Mouse (Mus musculus): ENCODE measurements around the gene Spatc1l. TPM values are rescaled to one million over a fixed set of nuclear protein-coding genes. Genes with fewer than 3 reads are reported as not detected.

Spatc1l gene
- not detected for polyA plus RNA-seq (2015; fragmentation: Illumina TruSeq; extraction: RNeasy Lipid Tissue Mini Kit (QIAGEN cat#74804); ENCODE audit: insufficient read depth, low read depth, low replicate concordance)

DNA sequence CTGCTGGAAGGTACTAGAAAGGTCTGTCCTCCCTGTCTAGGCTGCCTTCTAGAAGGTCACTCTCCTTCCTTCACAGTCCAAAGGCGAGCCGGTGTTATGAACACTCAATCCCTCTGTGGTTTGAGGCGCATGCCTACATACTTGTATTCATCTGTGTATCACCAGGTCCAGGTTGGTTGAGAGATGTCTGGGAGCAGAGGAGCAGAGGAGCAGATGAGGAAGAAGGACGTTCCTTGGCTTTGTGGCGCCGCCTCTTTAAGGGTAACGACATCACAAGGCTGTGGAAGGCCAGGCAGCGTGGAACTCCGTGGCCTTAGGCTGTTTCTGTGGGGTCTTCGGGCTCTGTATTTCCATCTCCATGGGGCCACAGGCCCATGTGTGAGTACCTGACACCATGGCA lies at the start of gene Spatc1l:
TSS of gene Spatc1l (plus strand) at position 301 of the 400 bp plus-strand sequence.

DNA sequence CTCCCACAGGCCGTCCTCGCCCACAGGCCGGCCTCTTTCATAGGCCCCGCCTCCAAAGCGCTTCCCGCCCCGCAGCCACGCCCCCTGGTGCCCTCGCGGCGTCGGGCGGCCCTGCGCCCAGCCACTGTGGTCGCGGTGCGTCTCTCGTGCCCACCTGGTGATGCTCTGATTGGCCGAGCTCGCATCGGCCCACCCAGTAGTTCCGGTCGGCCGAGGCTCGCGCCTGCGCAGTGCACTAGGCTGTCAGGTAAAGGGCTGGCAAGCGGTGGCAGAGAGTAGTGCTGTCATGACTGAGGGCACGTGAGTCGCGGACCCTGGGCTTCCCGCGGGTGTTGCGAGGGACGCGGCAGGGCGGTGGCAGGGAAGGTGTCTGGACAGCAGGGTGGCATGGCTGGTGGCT lies 30.7 kb upstream of the Spatc1l start, which contains the start of gene Lss:
TSS of gene Lss (plus strand) at position 214 of the 400 bp plus-strand sequence.

DNA sequence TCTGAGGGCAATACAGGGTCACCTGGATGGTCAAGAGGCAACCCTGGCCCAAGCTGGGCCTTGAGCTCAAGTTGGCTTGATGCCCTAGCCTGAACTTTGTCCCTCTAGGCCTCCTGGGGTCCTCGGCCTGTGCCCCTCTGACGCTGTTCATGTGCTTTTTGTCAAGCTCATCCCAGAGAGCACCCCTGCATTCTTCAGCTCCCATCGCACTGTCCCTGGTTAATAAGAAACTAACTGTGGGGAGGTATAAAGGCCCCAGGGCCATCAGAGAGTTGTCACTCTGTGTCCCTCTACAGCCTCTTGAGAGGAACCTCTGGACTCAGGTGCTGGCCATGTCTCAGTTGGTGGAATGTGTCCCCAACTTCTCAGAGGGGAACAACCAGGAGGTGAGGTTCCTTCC lies 13.3 kb downstream of the Spatc1l start, which contains the start of gene Ftcd:
TSS of gene Ftcd (plus strand) at position 275 of the 400 bp plus-strand sequence.

Other genes starting within 250 kb of the Spatc1l start
- gene Dip2a, start 217.0 kb upstream of the Spatc1l start, polyA plus RNA-seq (2015; fragmentation: Illumina TruSeq; extraction: RNeasy Lipid Tissue Mini Kit (QIAGEN cat#74804); ENCODE audit: insufficient read depth, low read depth, low replicate concordance), result 5.5 TPM
- gene AC141477.1, start 121.8 kb upstream of the Spatc1l start, polyA plus RNA-seq (2015; fragmentation: Illumina TruSeq; extraction: RNeasy Lipid Tissue Mini Kit (QIAGEN cat#74804); ENCODE audit: insufficient read depth, low read depth, low replicate concordance), result not detected
- 5.3 TPM for gene Pcnt, start 119.5 kb upstream of the Spatc1l start, polyA plus RNA-seq (2015; fragmentation: Illumina TruSeq; extraction: RNeasy Lipid Tissue Mini Kit (QIAGEN cat#74804); ENCODE audit: insufficient read depth, low read depth, low replicate concordance)
- not detected for gene 2610028H24Rik, start 113.2 kb upstream of the Spatc1l start, polyA plus RNA-seq (2015; fragmentation: Illumina TruSeq; extraction: RNeasy Lipid Tissue Mini Kit (QIAGEN cat#74804); ENCODE audit: insufficient read depth, low read depth, low replicate concordance)
- gene Mcm3ap, start 93.3 kb upstream of the Spatc1l start, polyA plus RNA-seq (2015; fragmentation: Illumina TruSeq; extraction: RNeasy Lipid Tissue Mini Kit (QIAGEN cat#74804); ENCODE audit: insufficient read depth, low read depth, low replicate concordance), result 10.2 TPM
- gene Ybey, start 93.2 kb upstream of the Spatc1l start, polyA plus RNA-seq (2015; fragmentation: Illumina TruSeq; extraction: RNeasy Lipid Tissue Mini Kit (QIAGEN cat#74804); ENCODE audit: insufficient read depth, low read depth, low replicate concordance), result 0.85 TPM
- gene Lss, start 30.7 kb upstream of the Spatc1l start, polyA plus RNA-seq (2015; fragmentation: Illumina TruSeq; extraction: RNeasy Lipid Tissue Mini Kit (QIAGEN cat#74804); ENCODE audit: insufficient read depth, low read depth, low replicate concordance), result 2.4 TPM
- not detected for gene Ftcd, start 13.4 kb downstream of the Spatc1l start, polyA plus RNA-seq (2015; fragmentation: Illumina TruSeq; extraction: RNeasy Lipid Tissue Mini Kit (QIAGEN cat#74804); ENCODE audit: insufficient read depth, low read depth, low replicate concordance)
- gene Col6a2, start 61.4 kb downstream of the Spatc1l start, polyA plus RNA-seq (2015; fragmentation: Illumina TruSeq; extraction: RNeasy Lipid Tissue Mini Kit (QIAGEN cat#74804); ENCODE audit: insufficient read depth, low read depth, low replicate concordance), result 28.1 TPM
- gene Col6a1, start 163.9 kb downstream of the Spatc1l start, polyA plus RNA-seq (2015; fragmentation: Illumina TruSeq; extraction: RNeasy Lipid Tissue Mini Kit (QIAGEN cat#74804); ENCODE audit: insufficient read depth, low read depth, low replicate concordance), result 35.1 TPM

Data from pancreas, adult 10 weeks (tissue).